Mouse (Mus musculus) mature B cell (primary cell): Measurements from ENCODE around the gene Pa2g4.

ENCODE experiments used
- in situ Hi-C: fragments of 300-500 bp; cut with MboI; formaldehyde crosslinking; loops from 2 replicates; pipeline ENCODE4 v1.14.3; 2019

Pa2g4 gene

DNA sequence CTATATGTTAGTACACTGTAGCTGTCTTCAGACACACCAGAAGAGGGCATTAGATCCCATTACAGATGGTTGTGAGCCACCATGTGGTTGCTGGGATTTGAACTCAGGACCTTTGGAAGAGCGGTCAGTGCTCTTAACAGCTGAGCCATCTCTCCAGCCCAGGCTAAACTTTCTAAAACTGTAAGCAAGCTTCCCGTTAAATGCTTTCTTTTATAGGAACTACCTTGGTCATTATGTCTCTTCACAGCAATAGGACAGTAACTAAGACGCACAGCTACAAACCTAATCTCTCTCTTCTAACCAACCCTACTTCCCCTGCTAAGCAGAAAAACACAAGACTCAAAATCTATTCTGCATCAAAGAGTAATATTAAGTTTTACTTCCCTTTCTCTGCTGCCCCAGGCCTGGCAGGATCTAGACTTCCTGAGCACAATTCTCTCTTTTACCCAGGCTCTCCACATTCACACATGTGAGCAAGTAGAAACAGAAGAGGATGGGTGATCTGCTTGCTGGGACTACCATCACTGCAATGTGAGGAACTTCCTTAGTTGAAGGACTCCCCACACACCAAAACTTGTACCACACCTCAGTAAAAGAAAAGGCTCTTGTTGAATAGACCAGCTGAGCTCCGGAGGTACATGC is 30.0 kb downstream of the Pa2g4 start:
- in situ Hi-C loops: no loop called here

DNA sequence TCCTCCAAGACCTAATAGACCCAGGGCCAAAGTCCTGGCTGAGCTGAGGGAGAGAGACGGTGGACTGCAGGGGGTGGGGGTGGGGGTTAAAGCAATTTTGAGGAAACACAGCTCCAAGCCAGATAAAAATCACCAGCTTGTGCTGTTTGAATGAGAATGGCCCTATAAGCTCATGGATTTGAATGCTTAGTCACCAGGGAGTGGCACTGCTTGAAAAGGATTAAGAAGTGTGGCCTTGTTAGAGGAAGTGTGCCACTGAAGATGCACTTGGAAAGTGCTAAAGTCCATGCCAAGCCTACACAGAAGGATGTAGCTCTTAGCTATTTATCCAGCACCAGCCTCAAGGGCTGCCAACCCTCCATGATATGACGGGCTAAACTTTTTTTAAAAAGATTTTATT is 30.6 kb downstream of the Pa2g4 start:
- in situ Hi-C loops: no loop called here

GRCm38 (mm10) chr10:128526366-128527356 is 39.1 kb downstream of the Pa2g4 start:
- in situ Hi-C loops: no loop called here

GRCm38 (mm10) chr10:128525671-128526308 is 40.0 kb downstream of the Pa2g4 start, which contains the start of gene Esyt1:
Esyt1 (minus strand) TSS chr10:128525871.
- in situ Hi-C loops: no loop called here

DNA sequence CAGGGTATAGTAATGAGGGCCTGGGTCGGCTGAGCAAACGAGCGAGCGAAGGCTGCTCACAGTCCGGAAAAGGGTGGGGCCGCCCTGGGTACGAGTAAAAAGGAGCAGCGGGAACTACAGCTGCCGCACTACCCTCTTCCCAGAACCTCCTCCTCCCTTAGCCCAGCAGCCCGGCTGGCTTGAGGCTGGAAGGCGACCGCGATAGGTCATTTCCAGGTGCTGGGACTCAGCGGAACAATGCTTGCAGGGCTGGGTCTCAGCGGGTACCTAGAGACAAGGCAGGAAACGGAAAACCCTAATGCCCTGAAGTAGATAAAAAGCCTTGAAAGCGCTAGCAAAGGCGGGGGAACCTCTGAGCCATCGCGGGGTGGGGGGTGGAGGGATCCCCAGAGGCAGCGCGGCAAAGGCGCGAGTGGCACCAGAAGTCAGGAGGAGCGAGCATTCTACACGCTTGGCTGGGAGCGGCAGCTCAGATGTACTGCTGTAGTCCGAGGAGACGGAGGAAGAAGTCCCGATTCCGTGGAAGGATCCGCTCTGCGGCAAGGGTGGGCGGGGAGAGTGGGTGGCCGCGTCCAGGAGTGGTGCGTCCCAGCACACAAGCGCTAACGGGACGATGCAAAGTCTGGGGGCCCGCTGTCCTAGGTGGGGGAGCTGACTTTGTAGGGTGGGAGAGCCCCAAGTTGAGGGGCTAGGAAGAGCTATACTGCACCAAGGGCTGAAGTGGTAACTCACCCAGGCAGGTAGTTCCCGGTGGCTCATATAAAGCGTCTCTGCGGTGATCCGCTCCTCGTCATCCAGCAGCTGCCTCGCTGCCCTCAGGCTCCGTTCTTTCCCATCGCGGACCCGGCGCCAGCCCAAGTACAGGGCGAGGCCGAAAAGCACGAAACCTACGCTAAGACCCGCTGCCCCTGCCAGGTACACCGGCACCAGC is 40.8 kb downstream of the Pa2g4 start:
- in situ Hi-C loops: no loop called here

- in situ Hi-C loops: no loop called here
Observed at GRCm38 (mm10) chr10:128524111-128524731, 41.6 kb downstream of the Pa2g4 start.

- in situ Hi-C loops: no loop called here
Observed at GRCm38 (mm10) chr10:128522351-128522750, 43.4 kb downstream of the Pa2g4 start.

- in situ Hi-C loops: no loop called here
Observed at GRCm38 (mm10) chr10:128520591-128520990, 45.2 kb downstream of the Pa2g4 start.

GRCm38 (mm10) chr10:128518833-128519232 is 47.0 kb downstream of the Pa2g4 start:
- in situ Hi-C loops: no loop called here

DNA sequence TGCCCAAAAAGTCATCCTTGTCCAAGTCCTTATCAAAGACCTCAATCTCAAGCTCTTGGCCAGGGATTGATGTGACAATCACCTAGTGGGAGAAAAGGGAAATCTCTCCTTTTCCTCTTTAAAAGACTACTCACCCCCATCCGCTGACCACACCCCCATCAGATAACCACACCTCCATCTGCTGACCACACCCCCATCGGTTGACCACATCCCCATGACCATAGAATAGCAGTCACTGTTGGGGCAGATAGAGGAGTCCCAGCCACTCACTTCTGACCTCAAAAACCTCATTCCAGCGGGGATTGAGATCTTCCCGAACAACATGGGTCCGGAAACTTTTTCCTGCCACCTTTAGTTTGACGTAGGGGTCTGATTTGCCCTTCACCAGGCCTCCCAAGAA is 49.1 kb downstream of the Pa2g4 start:
- in situ Hi-C loops: no loop called here

GRCm38 (mm10) chr10:128516029-128516428 is 49.8 kb downstream of the Pa2g4 start:
- in situ Hi-C loops: no loop called here

DNA sequence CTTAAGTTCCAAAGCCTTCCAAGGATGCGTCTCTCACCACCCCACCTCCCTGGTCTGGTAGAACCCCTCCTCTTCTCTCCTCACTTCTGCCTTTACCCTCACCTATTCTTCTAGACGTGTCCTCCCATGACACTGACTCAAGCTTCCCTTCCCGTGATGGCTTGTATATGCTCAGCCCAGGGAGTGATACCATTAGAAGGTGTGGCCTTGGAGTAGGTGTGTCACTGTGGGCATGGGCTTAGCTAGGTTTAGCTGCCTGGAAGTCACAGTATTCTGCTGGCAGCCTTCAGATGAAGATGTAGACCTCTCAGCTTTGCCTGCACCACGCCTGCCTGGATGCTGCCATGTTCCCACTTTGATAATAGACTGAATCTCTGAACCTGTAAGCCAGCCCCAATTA is 50.7 kb downstream of the Pa2g4 start:
- in situ Hi-C loops: no loop called here

- in situ Hi-C loops: no loop called here
Observed at GRCm38 (mm10) chr10:128511761-128512160, 54.0 kb downstream of the Pa2g4 start.

GRCm38 (mm10) chr10:128511189-128511588 is 54.6 kb downstream of the Pa2g4 start:
- in situ Hi-C loops: no loop called here

DNA sequence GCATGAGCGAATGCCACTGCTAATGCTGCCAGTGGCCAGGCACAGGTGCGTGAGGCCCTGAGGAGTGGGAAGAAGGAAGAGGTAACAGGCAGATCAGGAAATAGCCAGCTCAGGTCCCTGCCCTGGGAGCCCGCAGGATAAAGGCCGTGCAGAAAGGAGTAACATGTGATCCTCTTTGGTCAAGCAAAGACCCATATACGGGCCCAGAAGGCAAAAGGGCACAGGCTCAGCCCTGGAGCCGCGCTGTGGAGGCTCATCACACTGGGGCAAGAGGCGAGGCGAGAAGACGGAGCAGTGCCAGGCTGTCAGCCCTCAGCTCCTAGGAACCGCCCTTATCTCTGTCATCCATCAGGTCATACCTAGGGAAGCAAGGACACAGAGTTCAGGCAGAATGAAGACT is 55.5 kb downstream of the Pa2g4 start:
- in situ Hi-C loops: no loop called here

DNA sequence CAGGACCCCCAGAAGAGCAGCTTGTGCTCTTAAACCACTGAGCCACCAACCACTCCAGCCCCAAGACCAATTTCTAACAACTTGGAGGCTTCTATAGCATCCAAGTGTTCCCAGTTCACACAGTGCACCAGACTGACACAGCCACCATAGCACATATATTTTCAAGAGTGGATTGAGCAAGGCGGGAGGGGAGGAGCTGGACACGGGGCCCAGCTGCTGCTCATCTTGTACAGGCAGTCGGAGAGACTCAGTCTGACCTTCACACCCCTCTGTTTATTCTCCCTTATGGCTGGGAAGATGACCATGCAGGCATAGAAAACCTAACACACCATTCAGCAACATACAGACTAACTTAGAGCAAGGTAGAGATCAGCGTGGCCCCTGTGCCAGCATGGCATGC is 56.0 kb downstream of the Pa2g4 start:
- in situ Hi-C loops: no loop called here

- in situ Hi-C loops: no loop called here
Observed at GRCm38 (mm10) chr10:128509203-128509602, 56.6 kb downstream of the Pa2g4 start.

DNA sequence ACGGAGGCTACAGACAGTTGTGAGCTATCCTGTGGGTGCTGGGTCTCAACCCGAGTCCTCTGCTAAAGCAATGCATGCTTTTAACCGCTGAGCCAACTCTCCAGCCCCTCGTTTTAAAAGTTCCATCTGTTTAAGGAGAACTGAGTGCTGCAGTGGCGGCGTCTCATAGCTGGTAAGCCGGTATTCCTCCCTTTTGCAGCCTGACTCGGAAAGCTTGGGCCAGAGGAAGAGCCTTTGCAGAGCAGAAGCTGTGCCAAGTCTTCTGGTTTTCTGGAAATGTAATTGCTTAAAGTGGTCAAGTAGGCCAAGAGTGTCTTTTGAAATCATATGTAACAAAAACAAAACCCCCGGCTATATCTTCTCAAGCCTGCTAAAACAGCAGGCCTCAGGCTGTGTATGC is 57.5 kb downstream of the Pa2g4 start:
- in situ Hi-C loops: no loop called here
